Mouse (Mus musculus) fibroblast of lung, adult 2 months (primary cell): Measurements from ENCODE around the gene Nsd1.
"Not testable (repeated sequence)": the region's sequence is repeated elsewhere in the genome, so short reads cannot be mapped to it uniquely, and the experiment has no call there.

Source experiments
- DNase-seq: peaks from one replicate; pipeline ENCODE4 v3.0.0-alpha.2; 2011; ENCODE audit warnings: low read depth

The Nsd1 gene

GRCm38 (mm10) chr13:55190121-55190868 is 19.3 kb upstream of the Nsd1 start:
- peak; percentile 94 for DNase-seq

- DNase-seq: no peak
Measured at GRCm38 (mm10) chr13:55191535-55191934, 18.0 kb upstream of the Nsd1 start.

- DNase-seq: not testable (repeated sequence)
Measured at GRCm38 (mm10) chr13:55202758-55203157, 6.8 kb upstream of the Nsd1 start.

- no peak for DNase-seq
Measured at GRCm38 (mm10) chr13:55203740-55204139, 5.8 kb upstream of the Nsd1 start.

- no peak for DNase-seq
Measured at GRCm38 (mm10) chr13:55204667-55205389, 4.8 kb upstream of the Nsd1 start.

GRCm38 (mm10) chr13:55205448-55206205 is 4.0 kb upstream of the Nsd1 start:
- DNase-seq: no peak

GRCm38 (mm10) chr13:55208837-55209648 is 539 bp upstream of the Nsd1 start:
- no peak for DNase-seq

GRCm38 (mm10) chr13:55210193-55210970 is 800 bp downstream of the Nsd1 start:
- no peak for DNase-seq

- no peak for DNase-seq
Measured at GRCm38 (mm10) chr13:55210971-55211220, 1.3 kb downstream of the Nsd1 start.

- DNase-seq: peak; percentile 36
Measured at GRCm38 (mm10) chr13:55211221-55212010, 1.8 kb downstream of the Nsd1 start.

GRCm38 (mm10) chr13:55212011-55212360 is 2.4 kb downstream of the Nsd1 start:
- DNase-seq: no peak

GRCm38 (mm10) chr13:55212361-55213137 is 3.0 kb downstream of the Nsd1 start:
- peak; percentile 25 for DNase-seq

- no peak for DNase-seq
Measured at GRCm38 (mm10) chr13:55213138-55213806, 3.7 kb downstream of the Nsd1 start.

GRCm38 (mm10) chr13:55224364-55224763 is 14.8 kb downstream of the Nsd1 start:
- no peak for DNase-seq

- no peak for DNase-seq
Measured at GRCm38 (mm10) chr13:55230701-55231100, 21.1 kb downstream of the Nsd1 start.

GRCm38 (mm10) chr13:55243205-55243604 is 33.6 kb downstream of the Nsd1 start:
- no peak for DNase-seq

GRCm38 (mm10) chr13:55247293-55248030 is 37.9 kb downstream of the Nsd1 start:
- no peak for DNase-seq

GRCm38 (mm10) chr13:55249246-55249645 is 39.7 kb downstream of the Nsd1 start:
- DNase-seq: no peak

- DNase-seq: no peak
Measured at GRCm38 (mm10) chr13:55252820-55253219, 43.2 kb downstream of the Nsd1 start.
